Mouse (Mus musculus) left cerebral cortex, postnatal 25 days (tissue): ENCODE data around the gene Ccdc191. TPM values are rescaled to one million over a fixed set of nuclear protein-coding genes. Genes with fewer than 3 reads are reported as not detected.

ENCODE experiments used
- DNase-seq, 2 experiments: peaks; one replicate each; pipeline ENCODE4 v3.0.0; 2022; ENCODE audit warnings: low spot score in 2 of 2, mixed read lengths in 1 of 2
- intact Hi-C: fragments of 180-260 bp; cut with DNase I; formaldehyde crosslinking; loops from one replicate; pipeline ENCODE4 v1.15.1; 2025
- microRNA-seq, 2 experiments: library from miRNA; unstranded; fragments of <30 nt; microRNA quantifications; one replicate each; pipeline ENCODE4 v1.2.0; 2022
- total RNA-seq, 2 experiments: library from RNA; stranded (reverse); gene quantifications; 2 replicates each; pipeline ENCODE4 v1.2.3; 2021

Gene Ccdc191
- total RNA-seq, 2 experiments from 2014 or later = 3.8 to 5.6 TPM

DNA sequence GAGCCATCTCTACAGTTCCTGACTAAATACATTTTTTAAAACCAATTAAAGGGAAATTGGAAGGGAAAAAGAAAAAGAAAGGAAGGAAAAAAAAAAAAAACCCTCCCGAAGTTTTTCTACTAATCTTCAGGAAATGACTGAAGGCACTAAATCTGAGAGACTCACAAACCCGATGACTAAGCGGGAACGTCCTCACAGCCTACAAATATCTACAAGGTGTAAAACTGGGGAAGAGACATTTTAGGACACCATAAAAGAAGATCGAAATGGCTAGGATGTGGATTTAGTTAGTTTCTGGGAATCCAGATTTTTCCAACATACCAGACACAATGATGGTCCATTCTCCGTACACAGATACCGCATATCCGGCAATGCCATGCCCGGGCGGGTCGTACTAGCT lies 83.5 kb downstream of the Ccdc191 start:
- peak in 1 of 2 experiments; percentile 65 for DNase-seq
- intact Hi-C loops = no loop called here

DNA sequence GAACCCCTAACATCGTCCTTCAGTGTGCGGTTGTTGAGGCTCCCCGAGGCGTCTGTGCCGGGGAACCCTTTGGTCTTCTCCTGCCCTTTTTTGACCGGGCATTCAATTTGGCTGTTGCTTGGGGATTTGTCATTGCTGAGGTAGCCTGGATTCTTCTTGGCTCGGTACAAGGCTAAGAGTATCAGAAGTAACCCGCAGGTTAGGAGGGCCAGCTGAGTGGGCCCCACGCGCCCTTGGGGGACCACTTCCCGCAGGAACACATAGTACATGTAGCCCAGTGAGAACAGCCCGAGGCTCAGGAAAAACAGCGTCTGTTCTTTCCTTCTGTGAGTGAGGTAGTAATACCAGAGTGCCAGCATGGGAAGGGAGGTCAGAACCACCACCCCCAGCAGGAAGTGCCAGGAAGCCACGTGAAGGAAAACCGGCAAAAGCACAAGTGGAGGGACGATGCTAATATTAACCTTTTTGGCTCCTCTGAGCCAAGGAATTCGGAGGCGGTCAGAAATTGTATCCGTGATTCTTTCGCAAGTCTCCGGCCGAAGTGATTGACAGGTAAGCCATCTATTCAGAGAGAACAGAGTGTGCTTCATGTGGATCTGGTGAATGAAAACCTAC lies 84.1 kb downstream of the Ccdc191 start:
- no peak for DNase-seq
- intact Hi-C loops = no loop called here

DNA sequence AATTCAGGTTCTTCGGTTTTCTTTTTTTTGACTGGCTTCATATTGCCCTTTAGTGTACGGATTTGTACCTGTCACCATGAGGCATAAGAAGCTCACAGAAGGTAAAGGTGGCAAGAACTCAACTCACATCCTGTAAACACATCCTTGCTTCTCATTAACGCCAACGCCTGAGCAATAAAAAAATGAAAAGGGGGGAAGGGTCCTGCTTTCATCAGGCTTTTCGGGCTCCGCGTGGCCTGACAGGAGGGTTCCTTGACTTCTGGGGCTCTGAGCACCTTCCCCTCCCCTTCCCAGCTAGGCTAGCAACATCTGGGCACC lies 89.4 kb downstream of the Ccdc191 start:
- DNase-seq = no peak
- intact Hi-C loops = loop anchor here (2.0 to 5.0 kb wide), 3 partner anchors 44 to 90 kb away; partner anchors contain the start of genes Ccdc191 and Gramd1c

DNA sequence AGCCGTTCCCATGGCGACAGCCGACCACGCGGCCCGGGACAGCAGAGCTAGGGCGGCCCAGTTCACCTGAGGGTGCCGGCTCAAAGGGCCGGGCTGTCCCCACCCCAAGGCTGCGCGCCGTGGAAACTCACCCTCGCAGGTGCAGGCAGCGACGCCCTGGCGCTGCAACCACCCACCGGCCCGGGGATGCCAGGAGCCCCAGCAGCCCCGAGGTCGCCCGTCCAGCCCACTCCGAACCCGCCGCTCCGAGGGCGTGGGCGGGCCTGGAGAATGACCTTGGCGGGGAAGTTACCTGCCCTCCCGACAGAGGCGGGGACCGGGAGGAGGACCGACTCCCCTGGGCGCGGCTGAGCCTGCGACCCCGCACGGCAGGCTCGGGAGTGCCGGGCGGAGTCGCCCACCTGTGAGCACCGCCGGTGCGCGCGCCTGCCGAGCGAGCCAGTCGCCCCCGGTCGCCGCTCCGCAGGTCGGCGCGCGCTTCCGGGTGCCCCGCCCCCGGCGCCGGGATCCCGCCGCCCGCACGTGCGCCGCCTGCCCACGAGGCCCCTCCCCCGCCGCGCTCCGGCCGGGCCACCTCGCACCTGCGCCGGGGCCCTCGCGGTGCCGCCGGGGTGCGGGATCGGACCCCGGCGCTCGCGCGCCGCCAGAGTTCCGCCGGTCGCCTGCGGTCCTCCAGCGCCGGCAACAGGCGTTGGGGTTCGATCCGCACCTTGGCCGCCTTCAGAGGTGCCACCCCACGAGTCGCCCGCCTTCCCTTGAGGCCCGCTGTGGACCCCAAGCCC lies 89.9 kb downstream of the Ccdc191 start, which contains the start of gene Zdhhc23:
Gene Zdhhc23 (minus strand): TSS at position 464 of the 782 bp plus-strand sequence.
- no peak for DNase-seq
- intact Hi-C loops = loop anchor here (2.0 to 5.0 kb wide), 3 partner anchors 45 to 91 kb away; partner anchors contain the start of genes Ccdc191 and Gramd1c

DNA sequence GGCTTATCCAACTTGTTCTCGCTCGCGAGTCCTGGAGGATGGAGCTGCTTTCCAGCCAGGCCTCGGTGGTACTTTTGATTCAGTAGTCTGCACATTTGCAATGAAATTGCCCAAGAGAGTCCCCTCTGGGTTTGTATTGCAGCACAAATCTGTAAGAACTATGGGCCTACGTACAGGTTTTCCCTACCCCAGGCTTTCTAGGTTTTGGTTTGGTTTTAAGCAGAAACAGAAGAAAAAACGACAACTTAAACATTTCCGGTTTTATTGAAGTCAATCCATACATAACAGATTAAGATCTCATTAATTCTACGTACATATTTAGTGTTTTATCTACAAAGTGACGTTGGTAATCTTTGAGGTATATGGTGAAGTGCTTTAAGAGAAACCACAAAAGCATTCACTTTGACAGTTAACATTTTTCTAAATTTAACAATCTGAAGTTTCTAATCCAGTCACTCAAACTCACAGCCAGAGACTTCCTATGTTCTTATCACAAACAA lies 90.6 kb downstream of the Ccdc191 start:
- intact Hi-C loops = no loop called here
- no peak for DNase-seq

DNA sequence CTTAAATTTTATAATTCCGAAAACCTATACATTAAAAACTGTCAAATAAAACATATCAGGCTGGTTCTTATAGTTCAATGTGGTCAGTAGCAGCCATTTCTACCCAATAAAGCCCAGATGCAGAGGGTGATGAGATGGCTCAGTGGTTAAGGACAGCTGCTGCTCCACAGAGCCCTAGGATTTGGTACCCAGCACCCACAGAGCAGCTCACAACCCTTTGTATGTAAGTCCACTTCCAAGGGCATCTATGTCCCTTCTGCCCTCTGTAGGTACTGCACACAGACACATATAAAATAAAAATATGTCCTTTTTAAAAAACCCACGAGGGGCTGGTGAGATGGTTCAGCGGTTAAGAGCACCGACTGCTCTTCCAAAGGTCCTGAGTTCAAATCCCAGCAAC lies 96.7 kb downstream of the Ccdc191 start:
- DNase-seq = no peak
- intact Hi-C loops = no loop called here

DNA sequence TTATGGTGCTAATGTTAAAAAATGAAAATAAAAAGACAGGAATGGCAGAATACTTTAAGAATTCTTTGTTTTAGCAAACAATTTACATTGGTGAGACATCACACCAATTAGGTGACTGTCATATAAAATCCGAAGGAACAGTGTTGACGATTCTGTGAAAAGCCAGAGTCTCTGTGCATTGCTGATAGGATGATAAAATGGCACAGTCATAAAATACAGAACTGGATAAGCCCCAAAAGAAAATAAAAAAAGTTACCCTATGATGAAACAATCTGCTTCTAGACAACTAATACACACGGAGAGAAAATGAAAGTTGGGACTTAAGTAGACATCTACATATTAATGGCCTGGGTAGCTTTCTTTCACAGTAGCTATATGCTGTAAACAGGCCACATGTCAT lies 105.0 kb downstream of the Ccdc191 start:
- intact Hi-C loops = no loop called here
- DNase-seq = no peak

DNA sequence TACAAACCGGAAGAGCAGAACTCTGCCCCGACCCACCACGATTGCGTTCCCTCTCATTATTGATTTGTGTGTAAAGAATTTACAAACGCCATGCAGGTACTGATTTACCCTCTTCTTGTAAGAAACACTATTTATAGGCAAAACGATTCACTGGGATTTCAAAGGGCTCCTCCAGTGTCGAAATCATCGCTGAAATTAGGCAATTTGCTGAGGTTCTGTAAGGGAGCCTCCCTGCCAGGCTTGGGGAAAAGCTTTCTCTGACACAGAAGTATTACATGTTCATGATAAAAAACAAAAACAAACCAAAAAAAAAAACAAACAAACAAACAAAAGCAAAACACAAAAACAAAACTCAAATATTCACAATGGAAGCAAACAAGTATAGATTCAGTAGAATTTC lies 109.5 kb downstream of the Ccdc191 start:
- intact Hi-C loops = no loop called here
- DNase-seq = no peak

DNA sequence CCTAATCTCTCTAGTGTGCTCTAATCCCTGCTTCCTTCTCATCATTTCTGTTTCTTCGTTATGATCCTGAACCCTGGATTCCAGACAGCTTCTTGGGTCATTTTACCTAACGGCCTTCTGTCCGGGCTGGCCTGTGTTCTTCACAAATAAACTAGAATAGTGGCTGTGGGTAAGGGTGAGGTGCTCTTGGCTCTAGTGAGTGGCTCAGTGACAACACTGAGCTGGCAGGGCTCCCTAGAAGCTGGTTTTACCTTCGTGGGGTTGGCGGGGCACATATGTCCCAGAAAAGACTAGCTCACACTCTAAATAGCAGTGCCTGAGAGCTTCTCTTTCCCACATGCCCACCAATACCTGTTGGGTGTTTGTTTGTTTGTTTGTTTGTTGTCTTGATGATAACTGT lies 109.9 kb downstream of the Ccdc191 start:
- intact Hi-C loops = no loop called here
- DNase-seq = no peak

DNA sequence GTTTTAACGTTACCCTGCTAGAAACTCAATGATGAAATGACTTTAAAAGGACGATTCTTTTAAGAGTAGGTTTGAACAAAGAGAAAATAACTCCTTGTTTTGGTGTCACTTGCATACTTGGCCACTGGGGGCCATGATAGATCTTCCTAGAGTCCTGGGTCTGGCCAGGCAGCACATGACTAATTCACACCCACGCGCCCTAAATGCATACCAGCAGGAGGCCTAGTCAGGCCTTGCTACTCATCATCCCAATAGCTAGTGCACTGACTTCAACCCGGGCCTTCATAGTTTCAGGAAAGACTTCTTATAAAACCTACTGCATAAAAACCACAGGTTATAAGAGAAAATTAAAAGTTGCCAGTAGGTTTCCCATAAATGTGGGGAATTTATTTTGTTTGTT lies 112.5 kb downstream of the Ccdc191 start:
- intact Hi-C loops = no loop called here
- DNase-seq = no peak

DNA sequence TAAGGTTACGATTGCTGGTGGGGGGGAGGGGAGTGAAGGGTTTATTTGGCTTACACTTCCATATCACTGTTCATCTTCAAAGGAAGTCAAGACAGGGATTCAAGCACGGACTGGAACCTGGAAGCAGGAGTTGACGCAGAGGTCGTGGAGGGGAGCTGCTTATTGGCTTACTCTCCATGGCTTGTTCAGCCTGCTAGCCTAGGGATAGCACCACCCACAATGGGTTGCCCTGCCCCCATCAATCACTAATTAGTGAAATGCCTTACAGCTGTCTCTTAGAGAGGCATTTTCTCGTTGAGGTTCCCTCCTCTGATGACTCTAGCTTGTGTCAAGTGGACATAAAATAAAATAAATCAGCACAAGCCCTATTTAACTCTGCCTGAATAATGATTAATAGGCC lies 121.4 kb downstream of the Ccdc191 start:
- intact Hi-C loops = no loop called here
- no peak for DNase-seq

Small RNA genes within 50 kb of the gene (microRNA-seq; reads per million reads assigned to microRNA genes)
- 0 reads per million in 2 experiments for gene Mir3470b

Other genes starting within 250 kb of the Ccdc191 start
- not detected for gene Tigit, start 225.7 kb upstream of the Ccdc191 start, total RNA-seq
- 1 to 10 TPM in 1 of 2 experiments, not detected in 1; 3.2 TPM for gene Drd3, start 135.8 kb upstream of the Ccdc191 start, total RNA-seq
- 10 to 100 TPM; 27.0 to 33.1 TPM for gene Qtrt2, start 37.0 kb downstream of the Ccdc191 start, total RNA-seq
- gene Zdhhc23, start 90.0 kb downstream of the Ccdc191 start, total RNA-seq = 10 to 100 TPM; 27.0 to 28.5 TPM
- 1 to 10 TPM; 1.4 to 3.2 TPM for gene Gramd1c, start 173.5 kb downstream of the Ccdc191 start, total RNA-seq
- 100 to 1,000 TPM; 440 to 493 TPM for gene Atp6v1a, start 249.9 kb downstream of the Ccdc191 start, total RNA-seq